Mouse (Mus musculus) liver, adult 2 months (tissue): ENCODE results near the gene Arhgap27.

Source experiments
- CTCF ChIP-seq: fragments of 200-500 bp; IDR thresholded peaks from 2 replicates; pipeline ENCODE4 v1.5.1; 2011; ENCODE audit warnings: low read depth, low read length, control low read depth
- POLR2A ChIP-seq: fragments of 200-500 bp; IDR thresholded peaks from 2 replicates; pipeline ENCODE4 v1.6.1; 2011; ENCODE audit warnings: low read length, control low read depth; ENCODE audit not compliant: insufficient read depth; ENCODE audit errors: extremely low read depth

GRCm38 (mm10) chr11:103294066-103294465 is 69.4 kb downstream of the Arhgap27 start:
- TF ChIP-seq CTCF (no peak), POLR2A (no peak)
